Mouse (Mus musculus) heart, adult 2 months (tissue): ENCODE data around the gene Prkch.

Source experiments
- CTCF ChIP-seq: fragments of 200-600 bp; IDR thresholded peaks from 2 replicates; pipeline ENCODE4 v1.8.1; 2022; ENCODE audit warnings: antibody characterized with exemption, mild to moderate bottlenecking, moderate library complexity
- EP300 ChIP-seq: fragments of 200-500 bp; IDR thresholded peaks from 2 replicates; pipeline ENCODE4 v1.6.1; 2011; ENCODE audit warnings: low read depth, low read length, control low read depth; ENCODE audit not compliant: insufficient read depth
- POLR2A ChIP-seq: fragments of 200-500 bp; IDR thresholded peaks from 2 replicates; pipeline ENCODE4 v1.6.1; 2011; ENCODE audit warnings: mild to moderate bottlenecking, low read depth, low read length, control low read depth; ENCODE audit not compliant: insufficient read depth

- TF ChIP-seq CTCF (no peak), EP300 (no peak), POLR2A (no peak)
Observed at GRCm38 (mm10) chr12:73656568-73657204, 72.1 kb downstream of the Prkch start.
